Mouse (Mus musculus) testis, adult 2 months (tissue): ENCODE results near the gene Acod1. TPM values are rescaled to one million over a fixed set of nuclear protein-coding genes. Genes with fewer than 3 reads are reported as not detected.

Experiments used
- H3K27ac ChIP-seq: fragments of 200-500 bp; 2 replicates; pipeline ENCODE4 v1.5.1; 2012; ENCODE audit warnings: low read depth, low read length; ENCODE audit not compliant: control insufficient read depth, insufficient read depth
- H3K27me3 ChIP-seq: fragments of 200-500 bp; 2 replicates; pipeline ENCODE4 v1.6.1; 2012; ENCODE audit warnings: mild to moderate bottlenecking, low read length, moderate library complexity; ENCODE audit not compliant: control insufficient read depth, insufficient read depth
- H3K36me3 ChIP-seq: fragments of 200-500 bp; 2 replicates; pipeline ENCODE4 v1.6.1; 2012; ENCODE audit warnings: mild to moderate bottlenecking, low read length; ENCODE audit not compliant: control insufficient read depth, insufficient read depth
- H3K4me1 ChIP-seq: fragments of 200-500 bp; 2 replicates; pipeline ENCODE4 v1.6.1; 2012; ENCODE audit warnings: low read length; ENCODE audit not compliant: control insufficient read depth, insufficient read depth
- H3K4me3 ChIP-seq: fragments of 200-500 bp; 2 replicates; pipeline ENCODE4 v1.5.1; 2012; ENCODE audit warnings: low read depth, mild to moderate bottlenecking, low read length, moderate library complexity, mixed read lengths; ENCODE audit not compliant: control insufficient read depth
- CTCF ChIP-seq: fragments of 200-500 bp; IDR thresholded peaks from 2 replicates; pipeline ENCODE4 v1.5.1; 2012; ENCODE audit warnings: low read depth, mild to moderate bottlenecking, inconsistent platforms, low read length, moderate library complexity; ENCODE audit not compliant: control insufficient read depth, insufficient read depth, insufficient replicate concordance
- POLR2A ChIP-seq: fragments of 200-500 bp; IDR thresholded peaks from 2 replicates; pipeline ENCODE4 v1.6.1; 2012; ENCODE audit warnings: low read depth, mild to moderate bottlenecking, inconsistent platforms, low read length, moderate library complexity; ENCODE audit not compliant: control insufficient read depth
- polyA plus RNA-seq: library from polyadenylated mRNA; depleted of rRNA; stranded (reverse); fragments of >200 nt; gene quantifications from 2 replicates; pipeline ENCODE4 v1.2.3, GENCODE M21; 2012; rRNA removed

Gene Acod1
- not detected in 2 replicates for polyA plus RNA-seq

DNA sequence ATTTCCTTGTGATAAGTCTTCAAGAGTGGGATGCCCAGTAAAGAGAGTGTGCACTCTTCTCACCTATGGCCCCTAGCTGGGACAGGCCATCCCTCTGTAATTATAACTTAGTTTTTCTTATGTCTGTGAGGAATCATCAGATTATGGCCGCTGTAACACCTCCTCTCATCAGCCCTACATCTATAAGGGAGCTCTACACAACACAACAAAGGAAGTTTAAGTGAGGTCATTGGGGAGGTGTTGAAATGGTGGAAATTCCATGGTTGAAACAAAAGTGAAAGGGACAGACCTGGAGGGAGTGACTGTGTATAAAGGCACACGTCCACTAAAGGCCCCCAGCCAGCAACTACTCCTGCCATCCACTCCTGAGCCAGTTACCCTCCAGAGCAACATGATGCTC is at the start of gene Acod1:
Acod1 (plus strand) TSS at position 301 of the 400 bp plus-strand sequence.
- TF ChIP-seq POLR2A = no peak
- no peak for TF ChIP-seq CTCF
- no peaks in the 10 kb centered on the region for H3K36me3 ChIP-seq
- no peaks in the 10 kb centered on the region for H3K27me3 ChIP-seq
- H3K4me1 ChIP-seq = peaks cover 2% of the 10 kb centered on the region; the same call in 1 of the 2 replicates
- no peak within 1 kb of the TSS for H3K4me3 ChIP-seq
- no peak within 1 kb of the TSS for H3K27ac ChIP-seq

DNA sequence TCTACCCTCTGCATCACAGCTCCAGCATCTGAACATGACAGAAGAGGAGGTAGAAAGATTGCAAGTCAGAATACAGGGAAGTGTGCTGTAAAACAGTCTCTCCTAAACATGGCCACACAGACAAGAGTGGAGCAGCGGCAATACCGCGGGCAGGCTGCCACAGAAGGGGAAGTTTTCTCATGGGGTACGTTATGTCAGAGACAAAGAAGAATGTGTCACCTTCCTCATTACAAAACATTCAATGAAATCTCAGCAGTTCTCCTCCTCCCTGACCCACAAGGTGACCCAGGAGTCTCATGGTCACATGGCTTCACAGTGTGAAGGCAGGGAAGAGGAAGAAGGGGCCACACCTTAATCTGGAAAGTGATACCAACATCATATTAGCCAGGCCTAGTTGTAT is 39.0 kb upstream of the Acod1 start:
- H3K27ac ChIP-seq = no peak overlapping the region
- H3K4me1 ChIP-seq = no peaks in the 10 kb centered on the region; the same call in 1 of the 2 replicates
- H3K27me3 ChIP-seq = no peaks in the 10 kb centered on the region
- H3K4me3 ChIP-seq = no peak overlapping the region
- TF ChIP-seq CTCF (no peak), POLR2A (no peak)
- H3K36me3 ChIP-seq = no peaks in the 10 kb centered on the region

- Histone ChIP-seq H3K27ac (no peak overlapping the region), H3K4me3 (no peak overlapping the region), H3K4me1 (no peaks in the 10 kb centered on the region; the same call in 1 of the 2 replicates), H3K27me3 (no peaks in the 10 kb centered on the region), H3K36me3 (no peaks in the 10 kb centered on the region)
- TF ChIP-seq POLR2A (no peak), CTCF (peak; percentile 53; the same call in 1 of the 2 replicates)
Observed at GRCm38 (mm10) chr14:103011782-103012181, 35.0 kb upstream of the Acod1 start.

GRCm38 (mm10) chr14:103012563-103013150 is 34.1 kb upstream of the Acod1 start:
- H3K4me1 ChIP-seq = no peaks in the 10 kb centered on the region; the same call in 1 of the 2 replicates
- no peak overlapping the region for H3K4me3 ChIP-seq
- no peaks in the 10 kb centered on the region for H3K27me3 ChIP-seq
- H3K27ac ChIP-seq = no peak overlapping the region
- peak; percentile 60; the same call in 1 of the 2 replicates for TF ChIP-seq CTCF
- no peak for TF ChIP-seq POLR2A
- no peaks in the 10 kb centered on the region for H3K36me3 ChIP-seq

DNA sequence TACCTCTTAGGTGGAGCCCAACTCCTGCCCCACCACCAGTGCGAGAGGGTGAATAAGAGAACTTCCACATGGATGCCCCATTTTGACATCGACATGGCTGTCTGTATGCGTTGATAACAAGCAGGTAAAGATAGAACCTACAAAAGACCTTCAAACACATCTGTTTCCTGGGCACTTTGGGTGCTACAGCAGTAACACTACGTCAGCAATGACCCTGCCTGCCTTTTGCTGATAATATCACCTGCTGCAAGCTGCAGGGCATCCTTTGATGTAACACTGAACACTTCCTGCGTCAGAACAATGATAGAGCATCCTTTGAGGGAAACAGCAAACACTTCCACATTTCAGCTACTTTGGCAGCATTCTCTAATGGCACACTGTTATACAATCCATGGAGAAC is 29.8 kb upstream of the Acod1 start:
- Histone ChIP-seq H3K4me1 (no peaks in the 10 kb centered on the region; the same call in 1 of the 2 replicates), H3K36me3 (no peaks in the 10 kb centered on the region), H3K27ac (no peak overlapping the region), H3K4me3 (no peak overlapping the region), H3K27me3 (no peaks in the 10 kb centered on the region)
- TF ChIP-seq CTCF = no peak
- TF ChIP-seq POLR2A = no peak

- H3K4me3 ChIP-seq = no peak overlapping the region
- H3K27ac ChIP-seq = no peak overlapping the region
- H3K36me3 ChIP-seq = no peaks in the 10 kb centered on the region
- no peaks in the 10 kb centered on the region for H3K4me1 ChIP-seq
- TF ChIP-seq CTCF (no peak), POLR2A (no peak)
- H3K27me3 ChIP-seq = no peaks in the 10 kb centered on the region
Observed at GRCm38 (mm10) chr14:103020046-103020445, 26.7 kb upstream of the Acod1 start.

DNA sequence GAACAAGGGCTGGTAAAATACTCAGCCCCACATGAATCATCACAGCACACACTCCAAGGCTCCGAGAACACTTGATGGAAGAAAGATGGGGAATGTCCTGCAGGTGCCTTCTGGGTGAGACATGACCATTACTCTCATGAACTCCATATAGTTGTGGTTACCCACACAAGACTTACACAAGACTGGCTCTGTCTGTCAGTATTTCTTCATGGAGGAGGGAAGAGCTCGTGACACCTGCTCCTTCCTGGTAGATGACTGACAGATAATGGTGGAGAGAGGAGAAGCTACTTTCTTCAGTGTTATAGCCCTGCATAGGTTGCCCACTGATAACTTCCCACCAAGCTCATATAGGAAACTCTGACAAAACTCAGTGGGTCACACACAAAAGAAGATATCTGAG is 17.6 kb upstream of the Acod1 start:
- H3K4me1 ChIP-seq = peaks cover 4% of the 10 kb centered on the region
- TF ChIP-seq CTCF (no peak), POLR2A (no peak)

More for the DNA sequence above, 17.6 kb upstream of the Acod1 start:
- Histone ChIP-seq H3K36me3 (no peaks in the 10 kb centered on the region), H3K27me3 (no peaks in the 10 kb centered on the region), H3K4me3 (no peak overlapping the region), H3K27ac (no peak overlapping the region)
